Mouse (Mus musculus): ENCODE data around the gene Dnm3. TPM values are rescaled to one million over a fixed set of nuclear protein-coding genes. Genes with fewer than 3 reads are reported as not detected.

The Dnm3 gene
- polyA plus RNA-seq, 1 experiment = 0.43 TPM

- no peak overlapping the region for H3K4me3 ChIP-seq (ENCODE audit: extremely low read depth, insufficient read depth, insufficient read length)
- WGBS = 94% methylated on average over 6 of the region's 6 CpGs
- H3K36me3 ChIP-seq (ENCODE audit: control insufficient read depth, insufficient read depth, low read length) = no peaks in the 10 kb centered on the region
- no peak for DNase-seq (ENCODE audit: low read depth in 1 of 2, low spot score in 2 of 2)
- no peak overlapping the region for H3K27ac ChIP-seq (ENCODE audit: insufficient read depth, low read length)
- no peaks in the 10 kb centered on the region for H3K27me3 ChIP-seq (ENCODE audit: control insufficient read depth, insufficient read depth, low read length)
- no peaks in the 10 kb centered on the region for H3K4me1 ChIP-seq (ENCODE audit: control insufficient read depth, insufficient read depth, insufficient read length)
- TF ChIP-seq POLR2A (IDR thresholded peaks at IDR 0.05; ENCODE audit: low read depth, low read length) = no peak
- TF ChIP-seq CTCF (IDR thresholded peaks at IDR 0.05; ENCODE audit: extremely low read depth, insufficient read depth, insufficient read length, insufficient replicate concordance) = no peak
Measured at GRCm38 (mm10) chr1:162456861-162457260, 21.0 kb downstream of the Dnm3 start.

- no peak for DNase-seq (ENCODE audit: low read depth in 1 of 2, low spot score in 2 of 2)
Measured at GRCm38 (mm10) chr1:162456406-162456805, 21.4 kb downstream of the Dnm3 start.

GRCm38 (mm10) chr1:162453578-162453977 is 24.3 kb downstream of the Dnm3 start:
- no peaks in the 10 kb centered on the region for H3K27me3 ChIP-seq (ENCODE audit: control insufficient read depth, insufficient read depth, low read length)
- TF ChIP-seq CTCF (IDR thresholded peaks at IDR 0.05; ENCODE audit: extremely low read depth, insufficient read depth, insufficient read length, insufficient replicate concordance) (no peak), POLR2A (IDR thresholded peaks at IDR 0.05; ENCODE audit: low read depth, low read length) (no peak)
- no peak overlapping the region for H3K27ac ChIP-seq (ENCODE audit: insufficient read depth, low read length)
- H3K36me3 ChIP-seq (ENCODE audit: control insufficient read depth, insufficient read depth, low read length) = no peaks in the 10 kb centered on the region
- no peak for DNase-seq (ENCODE audit: low read depth in 1 of 2, low spot score in 2 of 2)
- no peaks in the 10 kb centered on the region for H3K4me1 ChIP-seq (ENCODE audit: control insufficient read depth, insufficient read depth, insufficient read length)
- 65% methylated on average over 8 of the region's 8 CpGs for WGBS
- no peak overlapping the region for H3K4me3 ChIP-seq (ENCODE audit: extremely low read depth, insufficient read depth, insufficient read length)

More at GRCm38 (mm10) chr1:162456406-162456805, 21.4 kb downstream of the Dnm3 start:
- H3K4me3 ChIP-seq (ENCODE audit: extremely low read depth, insufficient read depth, insufficient read length) = no peak overlapping the region
- TF ChIP-seq POLR2A (IDR thresholded peaks at IDR 0.05; ENCODE audit: low read depth, low read length) (no peak), CTCF (IDR thresholded peaks at IDR 0.05; ENCODE audit: extremely low read depth, insufficient read depth, insufficient read length, insufficient replicate concordance) (no peak)
- no peaks in the 10 kb centered on the region for H3K36me3 ChIP-seq (ENCODE audit: control insufficient read depth, insufficient read depth, low read length)
- no peaks in the 10 kb centered on the region for H3K4me1 ChIP-seq (ENCODE audit: control insufficient read depth, insufficient read depth, insufficient read length)
- 87% methylated on average over 4 of the region's 4 CpGs for WGBS
- no peaks in the 10 kb centered on the region for H3K27me3 ChIP-seq (ENCODE audit: control insufficient read depth, insufficient read depth, low read length)
- H3K27ac ChIP-seq (ENCODE audit: insufficient read depth, low read length) = no peak overlapping the region

GRCm38 (mm10) chr1:162453030-162453429 is 24.8 kb downstream of the Dnm3 start:
- H3K4me3 ChIP-seq (ENCODE audit: extremely low read depth, insufficient read depth, insufficient read length) = no peak overlapping the region
- DNase-seq (ENCODE audit: low read depth in 1 of 2, low spot score in 2 of 2) = no peak
- 92% methylated on average over 6 of the region's 6 CpGs for WGBS
- TF ChIP-seq CTCF (IDR thresholded peaks at IDR 0.05; ENCODE audit: extremely low read depth, insufficient read depth, insufficient read length, insufficient replicate concordance) (no peak), POLR2A (IDR thresholded peaks at IDR 0.05; ENCODE audit: low read depth, low read length) (no peak)
- no peaks in the 10 kb centered on the region for H3K4me1 ChIP-seq (ENCODE audit: control insufficient read depth, insufficient read depth, insufficient read length)
- H3K27me3 ChIP-seq (ENCODE audit: control insufficient read depth, insufficient read depth, low read length) = no peaks in the 10 kb centered on the region
- H3K36me3 ChIP-seq (ENCODE audit: control insufficient read depth, insufficient read depth, low read length) = no peaks in the 10 kb centered on the region
- no peak overlapping the region for H3K27ac ChIP-seq (ENCODE audit: insufficient read depth, low read length)

- no peaks in the 10 kb centered on the region for H3K36me3 ChIP-seq (ENCODE audit: control insufficient read depth, insufficient read depth, low read length)
- no peak overlapping the region for H3K27ac ChIP-seq (ENCODE audit: insufficient read depth, low read length)
- WGBS = 80% methylated on average over 3 of the region's 3 CpGs
- no peak for DNase-seq (ENCODE audit: low read depth in 1 of 2, low spot score in 2 of 2)
- no peak for TF ChIP-seq CTCF (IDR thresholded peaks at IDR 0.05; ENCODE audit: extremely low read depth, insufficient read depth, insufficient read length, insufficient replicate concordance)
- no peak for TF ChIP-seq POLR2A (IDR thresholded peaks at IDR 0.05; ENCODE audit: low read depth, low read length)
- H3K4me1 ChIP-seq (ENCODE audit: control insufficient read depth, insufficient read depth, insufficient read length) = no peaks in the 10 kb centered on the region
- H3K4me3 ChIP-seq (ENCODE audit: extremely low read depth, insufficient read depth, insufficient read length) = no peak overlapping the region
- H3K27me3 ChIP-seq (ENCODE audit: control insufficient read depth, insufficient read depth, low read length) = no peaks in the 10 kb centered on the region
Measured at GRCm38 (mm10) chr1:162449161-162449909, 28.5 kb downstream of the Dnm3 start.

DNA sequence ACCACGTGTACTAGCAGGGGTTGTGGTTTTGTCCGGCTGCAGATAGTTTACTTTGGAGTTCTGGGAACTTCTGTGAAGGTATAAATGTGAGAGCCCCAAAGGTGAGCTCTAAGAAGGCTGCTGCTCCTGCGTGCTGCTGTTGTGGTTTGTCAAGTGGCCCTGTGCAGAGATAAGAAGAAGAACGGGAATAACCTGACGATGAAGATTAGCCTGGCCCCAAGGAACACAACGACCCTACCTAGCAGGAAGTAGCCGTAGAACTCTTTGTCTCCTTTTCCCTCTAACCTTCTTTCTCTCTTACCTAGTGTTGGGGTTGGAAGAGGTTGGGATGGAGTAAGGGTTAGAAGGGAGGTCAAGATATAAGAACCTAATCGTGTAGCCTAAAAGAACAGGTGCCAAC is 33.0 kb downstream of the Dnm3 start:
- H3K27me3 ChIP-seq (ENCODE audit: control insufficient read depth, insufficient read depth, low read length) = no peaks in the 10 kb centered on the region
- no peaks in the 10 kb centered on the region for H3K4me1 ChIP-seq (ENCODE audit: control insufficient read depth, insufficient read depth, insufficient read length)
- 61% methylated on average over 8 of the region's 8 CpGs for WGBS

GRCm38 (mm10) chr1:162439576-162439975 is 38.3 kb downstream of the Dnm3 start:
- Histone ChIP-seq H3K36me3 (ENCODE audit: control insufficient read depth, insufficient read depth, low read length) (no peaks in the 10 kb centered on the region), H3K4me3 (ENCODE audit: extremely low read depth, insufficient read depth, insufficient read length) (no peak overlapping the region), H3K27me3 (ENCODE audit: control insufficient read depth, insufficient read depth, low read length) (no peaks in the 10 kb centered on the region), H3K27ac (ENCODE audit: insufficient read depth, low read length) (no peak overlapping the region), H3K4me1 (ENCODE audit: control insufficient read depth, insufficient read depth, insufficient read length) (no peaks in the 10 kb centered on the region)
- DNase-seq (ENCODE audit: low read depth in 1 of 2, low spot score in 2 of 2) = no peak
- TF ChIP-seq POLR2A (IDR thresholded peaks at IDR 0.05; ENCODE audit: low read depth, low read length) (no peak), CTCF (IDR thresholded peaks at IDR 0.05; ENCODE audit: extremely low read depth, insufficient read depth, insufficient read length, insufficient replicate concordance) (no peak)

More for the DNA sequence above, 33.0 kb downstream of the Dnm3 start:
- H3K36me3 ChIP-seq (ENCODE audit: control insufficient read depth, insufficient read depth, low read length) = no peaks in the 10 kb centered on the region
- no peak for DNase-seq (ENCODE audit: low read depth in 1 of 2, low spot score in 2 of 2)
- H3K4me3 ChIP-seq (ENCODE audit: extremely low read depth, insufficient read depth, insufficient read length) = no peak overlapping the region
- TF ChIP-seq POLR2A (IDR thresholded peaks at IDR 0.05; ENCODE audit: low read depth, low read length) (no peak), CTCF (IDR thresholded peaks at IDR 0.05; ENCODE audit: extremely low read depth, insufficient read depth, insufficient read length, insufficient replicate concordance) (no peak)
- H3K27ac ChIP-seq (ENCODE audit: insufficient read depth, low read length) = no peak overlapping the region
